Mouse (Mus musculus): ENCODE results near the gene Il17rc. TPM values are rescaled to one million over a fixed set of nuclear protein-coding genes. Genes with fewer than 3 reads are reported as not detected.

Il17rc gene
- total RNA-seq, 2 experiments from 2014 or later, result 3.8 to 5.1 TPM

GRCm38 (mm10) chr6:113531840-113532404 is 60.7 kb downstream of the Il17rc start:
- intact Hi-C loops (cut with DNase I), result no loop called here
- DNase-seq, result no peak

Small RNAs within 50 kb of the gene (microRNA-seq; reads per million reads assigned to microRNA genes)
- gene Gm23365, result 0 reads per million in 2 experiments
- 0 reads per million in 2 experiments for gene Gm24387

Other genes with a start within 250 kb of the Il17rc start
- 10 to 100 TPM; 13.4 to 15.2 TPM for gene Mtmr14, start 233.6 kb upstream of the Il17rc start, total RNA-seq (2021)
- gene Cpne9, start 189.1 kb upstream of the Il17rc start, total RNA-seq (2021), result not detected
- 10 to 100 TPM in 1 of 2 experiments, 1 to 10 TPM in 1; 8.3 to 10.5 TPM for gene Brpf1, start 164.3 kb upstream of the Il17rc start, total RNA-seq (2021)
- gene Ogg1, start 144.5 kb upstream of the Il17rc start, total RNA-seq (2021), result 1 to 10 TPM; 4.1 to 5.1 TPM
- gene Camk1, start 127.4 kb upstream of the Il17rc start, total RNA-seq (2021), result 10 to 100 TPM; 35.9 to 37.7 TPM
- 10 to 100 TPM; 11.5 to 13.3 TPM for gene Tada3, start 93.5 kb upstream of the Il17rc start, total RNA-seq (2021)
- 10 to 100 TPM; 49.1 to 50.7 TPM for gene Arpc4, start 93.3 kb upstream of the Il17rc start, total RNA-seq (2021)
- gene Ttll3, start 82.2 kb upstream of the Il17rc start, total RNA-seq (2021), result under 1 TPM; 0.42 to 0.66 TPM
- 1 to 10 TPM; 8.1 to 8.9 TPM for gene Rpusd3, start 52.1 kb upstream of the Il17rc start, total RNA-seq (2021)
- gene Cidec, start 35.7 kb upstream of the Il17rc start, total RNA-seq (2021), result 10 to 100 TPM in 1 of 2 experiments, 1 to 10 TPM in 1; 3.7 to 14.3 TPM
- 10 to 100 TPM; 24.8 to 27.9 TPM for gene Jagn1, start 28.9 kb upstream of the Il17rc start, total RNA-seq (2021)
- gene Il17re, start 12.9 kb upstream of the Il17rc start, total RNA-seq (2021), result under 1 TPM; 0.13 to 0.15 TPM
- 10 to 100 TPM; 39.1 to 49.8 TPM for gene Creld1, start 11.9 kb downstream of the Il17rc start, total RNA-seq (2021)
- gene Prrt3, start 30.5 kb downstream of the Il17rc start, total RNA-seq (2021), result not detected
- 10 to 100 TPM; 52.9 to 55.7 TPM for gene Emc3, start 60.2 kb downstream of the Il17rc start, total RNA-seq (2021)
- gene Fancd2, start 60.3 kb downstream of the Il17rc start, total RNA-seq (2021), result under 1 TPM; 0.20 to 0.30 TPM
- not detected for gene Fancd2os, start 129.3 kb downstream of the Il17rc start, total RNA-seq (2021)
- gene Brk1, start 133.3 kb downstream of the Il17rc start, total RNA-seq (2021), result 10 to 100 TPM; 36.3 to 37.5 TPM
- gene Vhl, start 152.5 kb downstream of the Il17rc start, total RNA-seq (2021), result 1 to 10 TPM; 3.5 to 4.5 TPM
- gene Irak2, start 167.0 kb downstream of the Il17rc start, total RNA-seq (2021), result 1 to 10 TPM; 3.1 to 3.9 TPM
- 10 to 100 TPM; 30.5 to 39.6 TPM for gene Tatdn2, start 225.6 kb downstream of the Il17rc start, total RNA-seq (2021)
- gene Ghrl, start 248.5 kb downstream of the Il17rc start, total RNA-seq (2021), result not detected

All from gastrocnemius, postnatal 36 days (tissue).